Comparison of ENCODE assay signal across 24 mouse cellular contexts in genomic region chr14:47544877-47545276, GRCm38 (mm10). TPM values are rescaled to one million over a fixed set of nuclear protein-coding genes. Genes with fewer than 3 reads are reported as not detected.
A peak's percentile ranks its signal among the peaks of the same experiment; 100 is the strongest.
DNase-seq lines count a peak whose midpoint lies in the region; ATAC-seq and TF ChIP-seq lines count a peak whose summit lies in the region.
"Had no signal": no experiment of that assay in that cellular context is flagged by ENCODE, and none has a peak within 500 bp of the region (broad histone marks: within the 10 kb centered on the region; RNA-seq: fewer than 3 reads in every experiment).

No protein-coding gene starts in this region.

- peak overlapping the region; percentile 36 for H3K4me2 ChIP-seq in liver, embryonic 11.5 days
- H3K4me2 ChIP-seq in liver, embryonic 15.5 days = peak overlapping the region; percentile 37
- H3K4me2 ChIP-seq in lung, postnatal 0 days (replicated peaks; ENCODE audit: low read depth, low read length) = no peak overlapping the region
- H3K4me2 ChIP-seq: heart, embryonic 12.5 days; heart, embryonic 15.5 days; hindbrain, embryonic 14.5 days had no signal

- H3K27me3 ChIP-seq in liver, embryonic 11.5 days (replicated peaks; ENCODE audit: control insufficient read depth, insufficient read depth, low read length) = no peaks in the 10 kb centered on the region
- H3K27me3 ChIP-seq in liver, embryonic 15.5 days = no peaks in the 10 kb centered on the region
- no peaks in the 10 kb centered on the region for H3K27me3 ChIP-seq in lung, postnatal 0 days (replicated peaks; ENCODE audit: insufficient read depth, low read length)
- H3K27me3 ChIP-seq: heart, embryonic 12.5 days; heart, embryonic 15.5 days; Patski had no signal

- TF ChIP-seq CTCF in lung, postnatal 0 days (IDR thresholded peaks at IDR 0.05) = no peak

- peaks cover 20% of the 10 kb centered on the region for H3K36me3 ChIP-seq in liver, embryonic 11.5 days (ENCODE audit: control insufficient read depth, insufficient read depth, low read length)
- peaks cover 61% of the 10 kb centered on the region for H3K36me3 ChIP-seq in liver, embryonic 15.5 days (replicated peaks)
- peaks cover 65% of the 10 kb centered on the region for H3K36me3 ChIP-seq in lung, postnatal 0 days (ENCODE audit: insufficient read depth, low read length)

- H3K9me3 ChIP-seq in liver, embryonic 11.5 days (ENCODE audit: control insufficient read depth, low read length) = no peaks in the 10 kb centered on the region
- no peaks in the 10 kb centered on the region for H3K9me3 ChIP-seq in liver, embryonic 15.5 days (replicated peaks)
- H3K9me3 ChIP-seq in lung, postnatal 0 days (ENCODE audit: low read length) = no peaks in the 10 kb centered on the region
- H3K9me3 ChIP-seq: forebrain, embryonic 10.5 days; heart, embryonic 12.5 days; heart, embryonic 15.5 days had no signal

- ATAC-seq in liver, embryonic 11.5 days (replicated peaks; ENCODE audit: low FRiP score) = peak; percentile 64
- ATAC-seq in liver, embryonic 15.5 days (ENCODE audit: insufficient read depth) = peak; percentile 73
- 0 out of 2 replicates have a peak, but pooled peaks have one; percentile 21 for ATAC-seq in megakaryocyte progenitor cell, adult 5-6 weeks (replicated peaks; ENCODE audit: poor library complexity)
- no peak for ATAC-seq in lung, postnatal 0 days
- ATAC-seq: forebrain, embryonic 14.5 days; forebrain, postnatal 0 days; Patski had no signal

- 72% methylated on average over 4 of the region's 4 CpGs for WGBS in liver, embryonic 11.5 days
- WGBS in liver, embryonic 15.5 days (ENCODE audit: insufficient replicate concordance) = 31% methylated on average over 4 of the region's 4 CpGs
- 93% methylated on average over 4 of the region's 4 CpGs for WGBS in lung, postnatal 0 days

- no peak overlapping the region for H3K9ac ChIP-seq in liver, embryonic 11.5 days (ENCODE audit: low read depth, low read length)
- H3K9ac ChIP-seq in liver, embryonic 15.5 days = no peak overlapping the region
- no peak overlapping the region for H3K9ac ChIP-seq in lung, postnatal 0 days (replicated peaks; ENCODE audit: low read depth)
- H3K9ac ChIP-seq: forebrain, postnatal 0 days; heart, embryonic 12.5 days; heart, embryonic 15.5 days; hindbrain, embryonic 14.5 days had no signal

- H3K4me3 ChIP-seq in liver, embryonic 11.5 days (ENCODE audit: low read depth, low read length) = no peak overlapping the region
- no peak overlapping the region for H3K4me3 ChIP-seq in liver, embryonic 15.5 days (replicated peaks)
- no peak overlapping the region for H3K4me3 ChIP-seq in lung, postnatal 0 days (ENCODE audit: low read depth, low read length)
- H3K4me3 ChIP-seq: forebrain, embryonic 10.5 days; gastrocnemius, adult 2 months; heart, embryonic 12.5 days; heart, embryonic 15.5 days had no signal

- H3K4me1 ChIP-seq in liver, embryonic 11.5 days (replicated peaks; ENCODE audit: control insufficient read depth, insufficient read depth, low read length) = peaks cover 14% of the 10 kb centered on the region
- peaks cover 31% of the 10 kb centered on the region for H3K4me1 ChIP-seq in liver, embryonic 15.5 days (replicated peaks)
- no peaks in the 10 kb centered on the region for H3K4me1 ChIP-seq in lung, postnatal 0 days (ENCODE audit: insufficient read depth, low read depth, low read length)
- H3K4me1 ChIP-seq: forebrain, embryonic 10.5 days; heart, embryonic 12.5 days; heart, embryonic 15.5 days had no signal

- DNase-seq in liver, embryonic 11.5 days (ENCODE audit: low spot score) = no peak
- no peak for DNase-seq in liver
- no peak for DNase-seq in ovary, adult 18-20 months (ENCODE audit: low spot score)
- no peak for DNase-seq in lung, postnatal 0 days (ENCODE audit: low spot score)
- DNase-seq in lung, postnatal 4 days = no peak
- DNase-seq: adrenal gland, postnatal 10 days; adrenal gland, postnatal 36 days; cerebellum, adult 18-20 months; cerebellum, adult 9-10 months; cerebellum, postnatal 14 days; forebrain, postnatal 0 days; gastrocnemius, adult 2 months; gastrocnemius, postnatal 25 days; heart, adult 18-20 months; heart, postnatal 10 days; heart, postnatal 4 days had no signal

- H3K27ac ChIP-seq in liver, embryonic 11.5 days (ENCODE audit: low read depth, low read length) = peak overlapping the region; percentile 59
- H3K27ac ChIP-seq in liver, embryonic 15.5 days (replicated peaks) = peak overlapping the region; percentile 77
- H3K27ac ChIP-seq in lung, postnatal 0 days (ENCODE audit: low read length) = no peak overlapping the region
- H3K27ac ChIP-seq: forebrain, embryonic 10.5 days; gastrocnemius, adult 2 months; heart, embryonic 15.5 days; hindbrain, embryonic 14.5 days had no signal

- no peak for TF ChIP-seq EP300 in lung, postnatal 0 days (IDR thresholded peaks at IDR 0.05)

RNA-seq across cellular contexts. Expression of gene Atg14, which starts 25.6 kb away (rescaled TPM):
- polyA plus RNA-seq in liver, embryonic 11.5 days (2014; fragmentation: Nextera tagmentation; extraction: Ambion mirVana) = 9.8 and 10.2 TPM in 2 replicates
- polyA plus RNA-seq in liver, embryonic 15.5 days (2015; fragmentation: Nextera tagmentation; extraction: Ambion mirVana) = 7.4 and 8.9 TPM in 2 replicates
- 6.1 and 7.5 TPM in 2 replicates for total RNA-seq in megakaryocyte progenitor cell, adult 5-6 weeks (2015)
- total RNA-seq in megakaryocyte progenitor cell, adult 5-6 weeks (2017) = 7.1 and 10.9 TPM in 2 replicates
- polyA plus RNA-seq in lung, postnatal 0 days (2015; fragmentation: Nextera tagmentation; extraction: Ambion mirVana) = 11.3 and 11.5 TPM in 2 replicates
